Comparison of ENCODE assay signal across 19 mouse cellular contexts in genomic region chr4:76194762-76195161, GRCm38 (mm10).
A peak's percentile ranks its signal among the peaks of the same experiment; 100 is the strongest.
DNase-seq lines count a peak whose midpoint lies in the region; ATAC-seq and TF ChIP-seq lines count a peak whose summit lies in the region.
"Had no signal": no experiment of that assay in that cellular context is flagged by ENCODE, and none has a peak within 500 bp of the region (broad histone marks: within the 10 kb centered on the region; RNA-seq: fewer than 3 reads in every experiment).

No protein-coding gene starts in this region.

- 68% methylated on average over 3 of the region's 3 CpGs for WGBS in intestine, embryonic 15.5 days
- WGBS in intestine, postnatal 0 days = 44% methylated on average over 3 of the region's 3 CpGs
- WGBS in intestine, embryonic 16.5 days = 70% methylated on average over 3 of the region's 3 CpGs

- H3K9me3 ChIP-seq in intestine, embryonic 15.5 days = no peaks in the 10 kb centered on the region
- no peaks in the 10 kb centered on the region for H3K9me3 ChIP-seq in intestine, postnatal 0 days (ENCODE audit: control insufficient read depth)
- no peaks in the 10 kb centered on the region for H3K9me3 ChIP-seq in intestine, embryonic 16.5 days (ENCODE audit: control insufficient read depth, low read length)
- H3K9me3 ChIP-seq: G1E had no signal

- no peaks in the 10 kb centered on the region for H3K36me3 ChIP-seq in intestine, embryonic 15.5 days
- no peaks in the 10 kb centered on the region for H3K36me3 ChIP-seq in intestine, postnatal 0 days (ENCODE audit: control insufficient read depth, insufficient read depth)
- no peaks in the 10 kb centered on the region for H3K36me3 ChIP-seq in intestine, embryonic 16.5 days (ENCODE audit: control insufficient read depth, insufficient read depth, low read length)
- H3K36me3 ChIP-seq: G1E had no signal

- no peak for TF ChIP-seq CTCF in intestine, postnatal 0 days (IDR thresholded peaks at IDR 0.05; ENCODE audit: low read depth)

- intact Hi-C loops in heart, postnatal 25 days (cut with DNase I) = no loop called here

- no peak overlapping the region for H3K4me3 ChIP-seq in intestine, embryonic 15.5 days (replicated peaks)
- H3K4me3 ChIP-seq in intestine, postnatal 0 days (ENCODE audit: low read depth, low read length) = no peak overlapping the region
- H3K4me3 ChIP-seq in intestine, embryonic 16.5 days (ENCODE audit: low read length) = no peak overlapping the region

- no peak overlapping the region for H3K9ac ChIP-seq in intestine, embryonic 15.5 days
- no peak overlapping the region for H3K9ac ChIP-seq in intestine, postnatal 0 days (ENCODE audit: low read depth, low read length)
- H3K9ac ChIP-seq in intestine, embryonic 16.5 days (ENCODE audit: low read depth, low read length) = no peak overlapping the region

- H3K4me2 ChIP-seq in intestine, embryonic 15.5 days (replicated peaks) = no peak overlapping the region
- no peak overlapping the region for H3K4me2 ChIP-seq in intestine, postnatal 0 days (replicated peaks; ENCODE audit: low read depth)
- H3K4me2 ChIP-seq in intestine, embryonic 16.5 days (ENCODE audit: low read depth, low read length) = 0 out of 2 replicates have a peak overlapping the region, but pooled peaks have one; percentile 6

- ATAC-seq in intestine, embryonic 15.5 days = peak; percentile 59; the same call in 1 of the 2 replicates
- no peak for ATAC-seq in intestine, postnatal 0 days
- ATAC-seq in intestine, embryonic 16.5 days = peak; percentile 83
- ATAC-seq: activated CD4-positive, CD25-positive, alpha-beta regulatory T cell, adult 4 months; CD4-positive, CD25-positive, alpha-beta regulatory T cell, adult 4 months; Patski had no signal

- H3K27ac ChIP-seq in intestine, embryonic 15.5 days = no peak overlapping the region
- no peak overlapping the region for H3K27ac ChIP-seq in intestine, postnatal 0 days (ENCODE audit: low read depth, low read length)
- no peak overlapping the region for H3K27ac ChIP-seq in intestine, embryonic 16.5 days (ENCODE audit: low read length)

- no peak for DNase-seq in heart, postnatal 25 days (ENCODE audit: low spot score)
- DNase-seq: adrenal gland, adult 2 months; adrenal gland, adult 8-10 months; adrenal gland, postnatal 10 days; adrenal gland, postnatal 14 days; adrenal gland, postnatal 25 days; adrenal gland, postnatal 36 days; B cell, adult 2 months; cerebellum, adult 11 months; cerebellum, adult 11-12 months; cerebellum, adult 18-20 months had no signal

- no peaks in the 10 kb centered on the region for H3K27me3 ChIP-seq in intestine, embryonic 15.5 days (replicated peaks)
- no peaks in the 10 kb centered on the region for H3K27me3 ChIP-seq in intestine, postnatal 0 days (replicated peaks; ENCODE audit: control insufficient read depth, insufficient read depth, low read length)
- no peaks in the 10 kb centered on the region for H3K27me3 ChIP-seq in intestine, embryonic 16.5 days (replicated peaks; ENCODE audit: control insufficient read depth, insufficient read depth, low read length)
- H3K27me3 ChIP-seq: CH12.LX, Patski had no signal

- no peaks in the 10 kb centered on the region for H3K4me1 ChIP-seq in intestine, embryonic 15.5 days (replicated peaks)
- no peaks in the 10 kb centered on the region for H3K4me1 ChIP-seq in intestine, postnatal 0 days (replicated peaks; ENCODE audit: control insufficient read depth, insufficient read depth, low read length)
- H3K4me1 ChIP-seq in intestine, embryonic 16.5 days (ENCODE audit: control insufficient read depth, insufficient read depth, low read length) = no peaks in the 10 kb centered on the region
